Mouse (Mus musculus) liver, adult 2 months (tissue): Measurements from ENCODE around the gene Zfp979.

Experiments
- CTCF ChIP-seq: fragments of 200-500 bp; IDR thresholded peaks from 2 replicates; pipeline ENCODE4 v1.5.1; 2011; ENCODE audit warnings: low read depth, low read length, control low read depth
- POLR2A ChIP-seq: fragments of 200-500 bp; IDR thresholded peaks from 2 replicates; pipeline ENCODE4 v1.6.1; 2011; ENCODE audit warnings: low read length, control low read depth; ENCODE audit not compliant: insufficient read depth; ENCODE audit errors: extremely low read depth

- no peak for TF ChIP-seq CTCF
- TF ChIP-seq POLR2A, result no peak
These were observed 36.8 kb downstream of the Zfp979 start for GRCm38 (mm10) chr4:147605521-147605920.
